Comparison of ENCODE assay signal across 8 mouse cellular contexts in the genomic region with DNA sequence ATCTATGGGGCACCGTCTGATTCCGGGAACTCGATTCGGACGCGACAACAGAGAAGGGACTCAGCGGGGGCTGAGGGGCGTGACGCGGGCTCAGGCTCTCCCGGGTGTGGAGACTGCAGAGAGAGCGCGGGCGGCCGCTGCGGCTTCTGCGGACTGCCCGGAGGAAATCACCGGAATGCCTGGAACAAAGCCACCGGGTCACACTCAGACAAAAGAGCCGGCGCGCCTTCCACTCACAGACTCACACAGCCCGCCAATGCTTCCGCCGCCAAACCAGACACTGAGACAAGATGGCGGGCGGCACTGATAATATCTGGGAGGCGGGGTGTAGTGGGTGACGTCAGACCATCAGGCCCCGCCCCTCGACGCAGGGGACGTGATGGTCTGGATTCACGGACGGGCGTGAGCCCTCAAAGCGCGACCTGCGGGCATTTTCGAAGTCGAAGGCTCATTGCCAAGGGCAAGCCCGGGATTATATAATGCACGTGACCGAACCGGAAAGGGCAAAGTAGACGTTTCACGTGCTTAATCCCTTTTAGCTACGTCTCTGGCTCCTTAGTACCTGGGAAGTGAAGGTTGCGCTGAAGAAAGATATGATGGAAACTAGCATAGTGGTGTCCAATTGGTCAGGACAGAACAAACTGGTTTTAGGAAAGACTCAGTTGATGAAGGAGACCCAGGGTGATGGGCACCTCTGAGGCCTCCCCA. TPM values are rescaled to one million over a fixed set of nuclear protein-coding genes. Genes with fewer than 3 reads are reported as not detected.
DNase-seq lines count a peak whose midpoint lies in the region; ATAC-seq and TF ChIP-seq lines count a peak whose summit lies in the region.

Gene Wsb1, minus strand, starts transcription at position 281 of the 708 bp plus-strand sequence.

- H3K9ac ChIP-seq in forebrain, embryonic 13.5 days, result peak within 1 kb of the TSS; percentile 97
- H3K9ac ChIP-seq in liver, postnatal 0 days (replicated peaks), result peak within 1 kb of the TSS; percentile 95
- H3K9ac ChIP-seq in neural tube, embryonic 14.5 days (replicated peaks; ENCODE audit: low read depth, low read length), result peak within 1 kb of the TSS; percentile 97

- no peaks in the 10 kb centered on the region for H3K9me3 ChIP-seq in E14TG2a.4 (ENCODE audit: low read length)
- no peaks in the 10 kb centered on the region for H3K9me3 ChIP-seq in forebrain, embryonic 13.5 days (replicated peaks)
- H3K9me3 ChIP-seq in liver, postnatal 0 days (ENCODE audit: low read length), result no peaks in the 10 kb centered on the region
- no peaks in the 10 kb centered on the region for H3K9me3 ChIP-seq in neural tube, embryonic 14.5 days (ENCODE audit: control insufficient read depth, low read length)

- no peak for TF ChIP-seq EP300 in liver, postnatal 0 days (IDR thresholded peaks at IDR 0.05; ENCODE audit: low read depth)

- 1% methylated on average over 50 of the region's 50 CpGs for WGBS in forebrain, embryonic 13.5 days
- WGBS in large intestine, adult 2 months, result 1% methylated on average over 50 of the region's 50 CpGs
- 2% methylated on average over 50 of the region's 50 CpGs for WGBS in liver, postnatal 0 days (ENCODE audit: insufficient replicate concordance)
- 2% methylated on average over 50 of the region's 50 CpGs for WGBS in neural tube, embryonic 14.5 days

- H3K4me3 ChIP-seq in E14TG2a.4 (replicated peaks; ENCODE audit: low read length), result peak within 1 kb of the TSS; percentile 96
- peak within 1 kb of the TSS; percentile 94 for H3K4me3 ChIP-seq in forebrain, embryonic 13.5 days
- H3K4me3 ChIP-seq in liver, postnatal 0 days (ENCODE audit: low read depth, low read length), result peak within 1 kb of the TSS; percentile 98
- H3K4me3 ChIP-seq in neural tube, embryonic 14.5 days (ENCODE audit: low read depth, low read length), result peak within 1 kb of the TSS; percentile 86

- intact Hi-C loops in heart, postnatal 10 days (cut with DNase I), result no loop called here

- H3K4me2 ChIP-seq in forebrain, embryonic 13.5 days, result peak within 1 kb of the TSS; percentile 87
- H3K4me2 ChIP-seq in liver, postnatal 0 days (ENCODE audit: low read depth, low read length), result peak within 1 kb of the TSS; percentile 94
- H3K4me2 ChIP-seq in neural tube, embryonic 14.5 days (ENCODE audit: low read depth, low read length), result peak within 1 kb of the TSS; percentile 86

- peaks cover 16% of the 10 kb centered on the region for H3K27me3 ChIP-seq in E14TG2a.4 (ENCODE audit: insufficient read depth, low read length)
- H3K27me3 ChIP-seq in forebrain, embryonic 13.5 days, result 0 out of 2 replicates have a peak, but pooled peaks cover 2% of the 10 kb centered on the region
- H3K27me3 ChIP-seq in liver, postnatal 0 days (ENCODE audit: insufficient read depth, low read length), result no peaks in the 10 kb centered on the region
- no peaks in the 10 kb centered on the region for H3K27me3 ChIP-seq in neural tube, embryonic 14.5 days (ENCODE audit: control insufficient read depth, insufficient read depth, low read length)

- DNase-seq in c-Kit-positive CD71-positive TER-119-positive erythroid progenitor cells, embryonic 14.5 days (ENCODE audit: low spot score), result peak; percentile 89
- DNase-seq in heart, postnatal 10 days, result peak; percentile 95 to 96
- no peak for DNase-seq in large intestine, adult 2 months (ENCODE audit: low read depth, low spot score)
- peak; percentile 96 for DNase-seq in liver, postnatal 0 days
- peak; percentile 97 for DNase-seq in testis, postnatal 10 days (ENCODE audit: low spot score)

- peak; percentile 95 for ATAC-seq in forebrain, embryonic 13.5 days
- peak; percentile 93 for ATAC-seq in liver, postnatal 0 days
- peak; percentile 96 for ATAC-seq in neural tube, embryonic 14.5 days (ENCODE audit: low read depth)

- no peak for TF ChIP-seq CTCF in E14TG2a.4 (conservative IDR thresholded peaks at IDR 0.05; ENCODE audit: low read length)
- TF ChIP-seq CTCF in liver, postnatal 0 days (IDR thresholded peaks at IDR 0.05; ENCODE audit: low read depth), result no peak

- peaks cover 49% of the 10 kb centered on the region for H3K4me1 ChIP-seq in E14TG2a.4 (replicated peaks; ENCODE audit: low read depth, low read length)
- H3K4me1 ChIP-seq in forebrain, embryonic 13.5 days, result peaks cover 33% of the 10 kb centered on the region
- H3K4me1 ChIP-seq in liver, postnatal 0 days (ENCODE audit: insufficient read depth), result peaks cover 26% of the 10 kb centered on the region
- H3K4me1 ChIP-seq in neural tube, embryonic 14.5 days (ENCODE audit: control insufficient read depth, insufficient read depth, low read length), result peaks cover 25% of the 10 kb centered on the region

- peak within 1 kb of the TSS; percentile 97 for H3K27ac ChIP-seq in forebrain, embryonic 13.5 days
- H3K27ac ChIP-seq in liver, postnatal 0 days (ENCODE audit: low read depth), result peak within 1 kb of the TSS; percentile 96
- peak within 1 kb of the TSS; percentile 99 for H3K27ac ChIP-seq in neural tube, embryonic 14.5 days (ENCODE audit: low read depth, low read length)

- peaks cover 27% of the 10 kb centered on the region for H3K36me3 ChIP-seq in E14TG2a.4 (ENCODE audit: insufficient read depth, low read length)
- H3K36me3 ChIP-seq in forebrain, embryonic 13.5 days (ENCODE audit: poor library complexity, severe bottlenecking), result peaks cover 16% of the 10 kb centered on the region
- H3K36me3 ChIP-seq in liver, postnatal 0 days (replicated peaks; ENCODE audit: insufficient read depth, low read length), result peaks cover 18% of the 10 kb centered on the region
- H3K36me3 ChIP-seq in neural tube, embryonic 14.5 days (ENCODE audit: control insufficient read depth, insufficient read depth, low read length), result peaks cover 9% of the 10 kb centered on the region

RNA-seq across cellular contexts. Expression of gene Wsb1, which starts in this region (rescaled TPM):
- polyA plus RNA-seq in forebrain, embryonic 13.5 days (2015; fragmentation: Nextera tagmentation; extraction: Ambion mirVana), result 367 and 422 TPM in 2 replicates
- total RNA-seq in heart, postnatal 10 days (2021), result 10 to 100 TPM; 40.9 to 48.5 TPM
- polyA plus RNA-seq in large intestine, adult 2 months (2012; rRNA removed), result 41.8 and 58.0 TPM in 2 replicates
- polyA plus RNA-seq in liver, postnatal 0 days (2015; fragmentation: Nextera tagmentation; extraction: Ambion mirVana), result 23.3 and 26.3 TPM in 2 replicates
- polyA plus RNA-seq in neural tube, embryonic 14.5 days (2014; fragmentation: Nextera tagmentation; extraction: Ambion mirVana), result 684 and 720 TPM in 2 replicates
